Mouse (Mus musculus) liver, embryonic 16.5 days (tissue): ENCODE measurements around the gene Nptxr. TPM values are rescaled to one million over a fixed set of nuclear protein-coding genes. Genes with fewer than 3 reads are reported as not detected.

Experiments
- ATAC-seq: fragments of 200-750 bp; cut with Nextera tagmentation; 2 replicates; pipeline ENCODE4 v1.8.0; 2017; ENCODE audit warnings: low read depth, mild to moderate bottlenecking, moderate number of reproducible peaks, moderate library complexity
- H3K27ac ChIP-seq: fragments of 300-500 bp; sonication (generic); 2 replicates; pipeline ENCODE4 v1.5.1; 2014; ENCODE audit warnings: mild to moderate bottlenecking, low read length
- H3K27me3 ChIP-seq: fragments of 300-500 bp; sonication (generic); 2 replicates; pipeline ENCODE4 v1.6.1; 2014; ENCODE audit warnings: low read depth, low read length, mixed read lengths; ENCODE audit not compliant: control insufficient read depth, insufficient read depth
- H3K36me3 ChIP-seq: fragments of 300-500 bp; sonication (generic); 2 replicates; pipeline ENCODE4 v1.6.1; 2014; ENCODE audit warnings: mild to moderate bottlenecking; ENCODE audit not compliant: control insufficient read depth, insufficient read depth
- H3K4me1 ChIP-seq: fragments of 300-500 bp; sonication (generic); 2 replicates; pipeline ENCODE4 v1.6.1; 2014; ENCODE audit warnings: low read depth, low read length, mixed read lengths; ENCODE audit not compliant: control insufficient read depth
- H3K4me2 ChIP-seq: fragments of 300-500 bp; sonication (generic); 2 replicates; pipeline ENCODE4 v1.6.1; 2014; ENCODE audit warnings: low read depth, low read length, mixed read lengths
- H3K4me3 ChIP-seq: fragments of 300-500 bp; sonication (generic); 2 replicates; pipeline ENCODE4 v1.5.1; 2014; ENCODE audit warnings: low read depth, mild to moderate bottlenecking, low read length
- H3K9ac ChIP-seq: fragments of 300-500 bp; sonication (generic); 2 replicates; pipeline ENCODE4 v1.6.1; 2014; ENCODE audit warnings: low read depth, low read length
- H3K9me3 ChIP-seq: fragments of 300-500 bp; sonication (generic); replicated peaks from 2 replicates; pipeline ENCODE4 v1.6.1; 2016; ENCODE audit warnings: low read length; ENCODE audit not compliant: control insufficient read depth
- WGBS: fragments of 180-500 bp; shearing (Covaris S2); extraction: QIAGEN DNeasy Blood & Tissue Kit; methylation state at CpG from one replicate; pipeline ENCODE4 v1.1.7; 2014; ENCODE audit not compliant: insufficient replicate concordance; 5-methylcytosine and 5-hydroxymethylcytosine counted together
- polyA plus RNA-seq: library from polyadenylated mRNA; unstranded; fragments of >200 nt; fragmentation: Nextera tagmentation; extraction: Ambion mirVana; gene quantifications from 2 replicates; pipeline ENCODE4 v1.2.1, GENCODE M21; 2015

Nptxr gene
- polyA plus RNA-seq, 1 experiment from 2014 or later = 0.14 TPM

GRCm38 (mm10) chr15:79808658-79809057, 4.1 kb upstream of the Nptxr start:
- Histone ChIP-seq H3K4me1 (no peaks in the 10 kb centered on the region; the same call in none of the 2 replicates), H3K4me3 (no peak overlapping the region), H3K9ac (no peak overlapping the region), H3K36me3 (no peaks in the 10 kb centered on the region), H3K9me3 (no peaks in the 10 kb centered on the region), H3K4me2 (no peak overlapping the region), H3K27ac (no peak overlapping the region), H3K27me3 (peaks cover 47% of the 10 kb centered on the region)
- WGBS = 46% methylated on average over 5 of the region's 5 CpGs
- ATAC-seq = no peak

GRCm38 (mm10) chr15:79808114-79808513, 3.5 kb upstream of the Nptxr start:
- H3K4me3 ChIP-seq = no peak overlapping the region
- no peak overlapping the region for H3K27ac ChIP-seq
- no peak for ATAC-seq
- peaks cover 53% of the 10 kb centered on the region for H3K27me3 ChIP-seq
- H3K9me3 ChIP-seq = no peaks in the 10 kb centered on the region
- no peaks in the 10 kb centered on the region for H3K36me3 ChIP-seq
- no peaks in the 10 kb centered on the region; the same call in none of the 2 replicates for H3K4me1 ChIP-seq
- H3K4me2 ChIP-seq = no peak overlapping the region
- H3K9ac ChIP-seq = no peak overlapping the region
- 22% methylated on average over 5 of the region's 5 CpGs for WGBS

- Histone ChIP-seq H3K36me3 (no peaks in the 10 kb centered on the region), H3K27ac (no peak overlapping the region), H3K4me1 (no peaks in the 10 kb centered on the region; the same call in none of the 2 replicates), H3K4me3 (no peak overlapping the region), H3K9me3 (no peaks in the 10 kb centered on the region), H3K27me3 (peaks cover 63% of the 10 kb centered on the region), H3K4me2 (no peak overlapping the region), H3K9ac (no peak overlapping the region)
- ATAC-seq = no peak
- WGBS = 27% methylated on average over 1 of the region's 1 CpGs
Measured at GRCm38 (mm10) chr15:79807050-79807449, 2.5 kb upstream of the Nptxr start.

- no peak for ATAC-seq
- H3K4me2 ChIP-seq = no peak overlapping the region
- no peak overlapping the region for H3K9ac ChIP-seq
- H3K9me3 ChIP-seq = no peaks in the 10 kb centered on the region
- peaks cover 70% of the 10 kb centered on the region for H3K27me3 ChIP-seq
- H3K27ac ChIP-seq = no peak overlapping the region
- no peak overlapping the region for H3K4me3 ChIP-seq
- H3K4me1 ChIP-seq = no peaks in the 10 kb centered on the region; the same call in none of the 2 replicates
- 25% methylated on average over 8 of the region's 8 CpGs for WGBS
- no peaks in the 10 kb centered on the region for H3K36me3 ChIP-seq
Measured at GRCm38 (mm10) chr15:79805246-79805645, 680 bp upstream of the Nptxr start.

GRCm38 (mm10) chr15:79803533-79804351, 824 bp downstream of the Nptxr start:
- 5% methylated on average over 81 of the region's 81 CpGs for WGBS
- no peak for ATAC-seq
- Histone ChIP-seq H3K4me1 (no peaks in the 10 kb centered on the region; the same call in none of the 2 replicates), H3K9me3 (no peaks in the 10 kb centered on the region), H3K9ac (no peak overlapping the region), H3K4me2 (peak overlapping the region; percentile 64), H3K27me3 (peaks cover 70% of the 10 kb centered on the region), H3K36me3 (no peaks in the 10 kb centered on the region), H3K27ac (no peak overlapping the region), H3K4me3 (peak overlapping the region; percentile 55)

GRCm38 (mm10) chr15:79802304-79802703, 2.3 kb downstream of the Nptxr start:
- Histone ChIP-seq H3K4me3 (no peak overlapping the region), H3K27me3 (peaks cover 59% of the 10 kb centered on the region), H3K4me1 (no peaks in the 10 kb centered on the region; the same call in none of the 2 replicates), H3K4me2 (no peak overlapping the region), H3K36me3 (no peaks in the 10 kb centered on the region), H3K27ac (no peak overlapping the region), H3K9ac (no peak overlapping the region), H3K9me3 (no peaks in the 10 kb centered on the region)
- WGBS = 57% methylated on average over 4 of the region's 4 CpGs
- no peak for ATAC-seq

GRCm38 (mm10) chr15:79801646-79802045, 2.9 kb downstream of the Nptxr start:
- peaks cover 53% of the 10 kb centered on the region for H3K27me3 ChIP-seq
- 54% methylated on average over 2 of the region's 2 CpGs for WGBS

GRCm38 (mm10) chr15:79800701-79801100, 3.9 kb downstream of the Nptxr start:
- no peak for ATAC-seq
- Histone ChIP-seq H3K4me2 (no peak overlapping the region), H3K27ac (no peak overlapping the region), H3K9ac (no peak overlapping the region), H3K9me3 (no peaks in the 10 kb centered on the region), H3K36me3 (no peaks in the 10 kb centered on the region), H3K27me3 (peaks cover 43% of the 10 kb centered on the region), H3K4me3 (no peak overlapping the region), H3K4me1 (no peaks in the 10 kb centered on the region; the same call in none of the 2 replicates)
- WGBS = 54% methylated on average over 11 of the region's 11 CpGs

More at GRCm38 (mm10) chr15:79801646-79802045, 2.9 kb downstream of the Nptxr start:
- H3K4me3 ChIP-seq = no peak overlapping the region
- no peak overlapping the region for H3K9ac ChIP-seq
- no peak overlapping the region for H3K27ac ChIP-seq
- no peak overlapping the region for H3K4me2 ChIP-seq
- no peaks in the 10 kb centered on the region for H3K36me3 ChIP-seq
- no peak for ATAC-seq
- no peaks in the 10 kb centered on the region for H3K9me3 ChIP-seq
- H3K4me1 ChIP-seq = no peaks in the 10 kb centered on the region; the same call in none of the 2 replicates

GRCm38 (mm10) chr15:79798591-79798990, 6.0 kb downstream of the Nptxr start:
- no peak for ATAC-seq
- H3K27me3 ChIP-seq = peaks cover 25% of the 10 kb centered on the region
- WGBS = 74% methylated on average over 10 of the region's 10 CpGs

More at GRCm38 (mm10) chr15:79798591-79798990, 6.0 kb downstream of the Nptxr start:
- Histone ChIP-seq H3K4me1 (no peaks in the 10 kb centered on the region), H3K9me3 (no peaks in the 10 kb centered on the region), H3K36me3 (no peaks in the 10 kb centered on the region), H3K4me3 (no peak overlapping the region), H3K9ac (no peak overlapping the region), H3K4me2 (no peak overlapping the region), H3K27ac (no peak overlapping the region)
